Comparison of ENCODE assay signal across 28 mouse cellular contexts in the genomic region with DNA sequence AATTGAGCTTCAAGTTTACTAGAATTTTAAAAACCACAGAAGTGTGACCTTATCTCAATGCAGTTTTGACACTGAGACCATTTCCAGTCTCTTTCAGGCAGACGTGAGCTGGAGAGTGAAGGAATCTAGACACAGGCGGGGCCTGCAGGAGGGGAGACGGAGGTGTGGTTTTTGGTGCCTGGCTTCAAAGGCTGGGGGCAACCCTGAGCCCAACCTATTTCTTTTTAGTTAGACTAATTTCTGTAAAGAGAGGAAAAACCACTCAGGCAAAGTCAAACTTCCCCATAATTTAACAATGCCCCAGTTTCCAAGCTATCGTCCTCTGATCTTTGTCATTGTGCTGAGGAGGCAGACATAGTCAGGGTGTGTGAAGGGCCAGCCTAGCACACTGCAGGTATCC.
A peak's percentile ranks its signal among the peaks of the same experiment; 100 is the strongest.
DNase-seq lines count a peak whose midpoint lies in the region; ATAC-seq lines count a peak whose summit lies in the region.
"Had no signal": no experiment of that assay in that cellular context is flagged by ENCODE, and none has a peak within 500 bp of the region (broad histone marks: within the 10 kb centered on the region; RNA-seq: fewer than 3 reads in every experiment).

No protein-coding gene starts in this region.

- no peaks in the 10 kb centered on the region for H3K27me3 ChIP-seq in heart, embryonic 10.5 days (ENCODE audit: insufficient read depth, poor library complexity, severe bottlenecking)
- H3K27me3 ChIP-seq in liver, embryonic 12.5 days (replicated peaks): no peaks in the 10 kb centered on the region; the same call in 1 of the 2 replicates
- H3K27me3 ChIP-seq: hindbrain, embryonic 15.5 days; intestine, embryonic 15.5 days; liver, embryonic 13.5 days; midbrain, embryonic 15.5 days; stomach, embryonic 15.5 days had no signal

- peaks cover 6% of the 10 kb centered on the region; the same call in 1 of the 2 replicates for H3K4me1 ChIP-seq in heart, embryonic 10.5 days
- 0 out of 2 replicates have a peak, but pooled peaks cover 6% of the 10 kb centered on the region for H3K4me1 ChIP-seq in liver, embryonic 12.5 days
- H3K4me1 ChIP-seq: intestine, embryonic 15.5 days; liver, embryonic 13.5 days; midbrain, embryonic 15.5 days had no signal

- no peak overlapping the region for H3K4me2 ChIP-seq in liver, embryonic 12.5 days
- H3K4me2 ChIP-seq: hindbrain, embryonic 15.5 days; intestine, embryonic 15.5 days; liver, embryonic 13.5 days; midbrain, embryonic 15.5 days; stomach, embryonic 15.5 days had no signal

- H3K36me3 ChIP-seq in heart, embryonic 10.5 days: no peaks in the 10 kb centered on the region
- no peaks in the 10 kb centered on the region for H3K36me3 ChIP-seq in liver, embryonic 12.5 days
- H3K36me3 ChIP-seq: hindbrain, embryonic 15.5 days; intestine, embryonic 15.5 days; liver, embryonic 13.5 days; midbrain, embryonic 10.5 days; midbrain, embryonic 15.5 days; stomach, embryonic 15.5 days had no signal

- H3K27ac ChIP-seq in heart, embryonic 10.5 days: no peak overlapping the region
- no peak overlapping the region for H3K27ac ChIP-seq in liver, embryonic 12.5 days
- H3K27ac ChIP-seq: gastrocnemius, adult 2 months; hindbrain, embryonic 15.5 days; intestine, embryonic 15.5 days; kidney, postnatal 0 days; liver, embryonic 13.5 days; macrophage; midbrain, embryonic 10.5 days; midbrain, embryonic 15.5 days; stomach, embryonic 15.5 days had no signal

- WGBS in heart, embryonic 10.5 days: 47% methylated on average over 4 of the region's 4 CpGs
- WGBS in liver, embryonic 12.5 days (ENCODE audit: insufficient replicate concordance): 25% methylated on average over 4 of the region's 4 CpGs

- no peaks in the 10 kb centered on the region for H3K9me3 ChIP-seq in heart, embryonic 10.5 days
- no peaks in the 10 kb centered on the region for H3K9me3 ChIP-seq in liver, embryonic 12.5 days (replicated peaks)
- H3K9me3 ChIP-seq: hindbrain, embryonic 15.5 days; intestine, embryonic 15.5 days; liver, embryonic 13.5 days; midbrain, embryonic 10.5 days; midbrain, embryonic 15.5 days; stomach, embryonic 15.5 days had no signal

- ATAC-seq in inflammation-experienced regulatory T-cells, adult 6 months: peak; percentile 18
- no peak for ATAC-seq in liver, embryonic 12.5 days
- ATAC-seq: forebrain, embryonic 16.5 days; intestine, embryonic 15.5 days; lung, postnatal 0 days; midbrain, embryonic 15.5 days had no signal

- DNase-seq in heart, adult 11 months: peak; percentile 69
- no peak for DNase-seq in heart, embryonic 10.5 days (ENCODE audit: low spot score)
- DNase-seq in ZHBTc4 (ENCODE audit: low read depth, low spot score): peak; percentile 57
- DNase-seq in thymus, postnatal 36 days: peak; percentile 12 to 24
- DNase-seq in lung, postnatal 14 days: no peak
- no peak for DNase-seq in adrenal gland, postnatal 36 days
- DNase-seq: cerebellum, adult 11 months; cerebellum, adult 9-10 months; gastrocnemius, adult 2 months; heart, postnatal 4 days; kidney, adult 2 months; layer of hippocampus, postnatal 36 days; left cerebral cortex, postnatal 4 days; liver, embryonic 13.5 days; lung, adult 18-20 months; right cerebral cortex, postnatal 25 days had no signal

- no peak overlapping the region for H3K9ac ChIP-seq in liver, embryonic 12.5 days
- H3K9ac ChIP-seq: hindbrain, embryonic 15.5 days; intestine, embryonic 15.5 days; liver, embryonic 13.5 days; midbrain, embryonic 15.5 days; stomach, embryonic 15.5 days had no signal

- no peak overlapping the region for H3K4me3 ChIP-seq in heart, embryonic 10.5 days
- H3K4me3 ChIP-seq in liver, embryonic 12.5 days: no peak overlapping the region
- H3K4me3 ChIP-seq: erythroblast, embryonic 14.5 days; gastrocnemius, adult 2 months; hindbrain, embryonic 15.5 days; intestine, embryonic 15.5 days; liver, embryonic 13.5 days; midbrain, embryonic 10.5 days; midbrain, embryonic 15.5 days; stomach, embryonic 15.5 days had no signal

Comparison
In these comparisons a context has a peak if more than half of its experiments do, and no peak if none do; other contexts are left out.
1. DNase-seq: peak in heart, adult 11 months (single experiment), ZHBTc4 (single experiment) and thymus, postnatal 36 days (2 of 2); none in heart, embryonic 10.5 days (single experiment), lung, postnatal 14 days (single experiment) and adrenal gland, postnatal 36 days (0 of 2).